Mouse (Mus musculus) neural tube, embryonic 14.5 days (tissue): ENCODE results near the gene Arhgef11. TPM values are rescaled to one million over a fixed set of nuclear protein-coding genes. Genes with fewer than 3 reads are reported as not detected.

Experiments
- ATAC-seq: fragments of 200-750 bp; cut with Nextera tagmentation; 2 replicates; pipeline ENCODE4 v1.8.0; 2017; ENCODE audit warnings: low read depth, mild to moderate bottlenecking, moderate TSS enrichment, moderate library complexity
- H3K27ac ChIP-seq: fragments of 300-500 bp; sonication (generic); 2 replicates; pipeline ENCODE4 v1.5.1; 2014; ENCODE audit warnings: low read depth, mild to moderate bottlenecking, control low read depth, low read length, moderate library complexity, mixed read lengths
- H3K27me3 ChIP-seq: fragments of 300-500 bp; sonication (generic); 2 replicates; pipeline ENCODE4 v1.6.1; 2014; ENCODE audit warnings: low read length; ENCODE audit not compliant: control insufficient read depth, insufficient read depth
- H3K36me3 ChIP-seq: fragments of 300-500 bp; sonication (generic); 2 replicates; pipeline ENCODE4 v1.6.1; 2014; ENCODE audit warnings: low read length, mixed read lengths; ENCODE audit not compliant: control insufficient read depth, insufficient read depth
- H3K4me1 ChIP-seq: fragments of 300-500 bp; sonication (generic); 2 replicates; pipeline ENCODE4 v1.6.1; 2014; ENCODE audit warnings: low read length; ENCODE audit not compliant: control insufficient read depth, insufficient read depth
- H3K4me2 ChIP-seq: fragments of 300-500 bp; sonication (generic); 2 replicates; pipeline ENCODE4 v1.6.1; 2014; ENCODE audit warnings: mild to moderate bottlenecking, low read depth, low read length, control low read depth
- H3K4me3 ChIP-seq: fragments of 300-500 bp; sonication (generic); 2 replicates; pipeline ENCODE4 v1.5.1; 2014; ENCODE audit warnings: low read depth, low read length, control low read depth, mixed read lengths
- H3K9ac ChIP-seq: fragments of 300-500 bp; sonication (generic); replicated peaks from 2 replicates; pipeline ENCODE4 v1.6.1; 2014; ENCODE audit warnings: low read depth, mild to moderate bottlenecking, control low read depth, low read length, mixed read lengths
- H3K9me3 ChIP-seq: fragments of 300-500 bp; sonication (generic); 2 replicates; pipeline ENCODE4 v1.6.1; 2016; ENCODE audit warnings: low read length; ENCODE audit not compliant: control insufficient read depth
- WGBS: fragments of 180-500 bp; shearing (Covaris S2); extraction: QIAGEN DNeasy Blood & Tissue Kit; methylation state at CpG from one replicate; pipeline ENCODE4 v1.1.7; 2014; 5-methylcytosine and 5-hydroxymethylcytosine counted together
- polyA plus RNA-seq: library from polyadenylated mRNA; unstranded; fragments of >200 nt; fragmentation: Nextera tagmentation; extraction: Ambion mirVana; gene quantifications from 2 replicates; pipeline ENCODE4 v1.2.1, GENCODE M21; 2014

The Arhgef11 gene
- polyA plus RNA-seq, 1 experiment from 2014 or later, result 28.6 TPM

DNA sequence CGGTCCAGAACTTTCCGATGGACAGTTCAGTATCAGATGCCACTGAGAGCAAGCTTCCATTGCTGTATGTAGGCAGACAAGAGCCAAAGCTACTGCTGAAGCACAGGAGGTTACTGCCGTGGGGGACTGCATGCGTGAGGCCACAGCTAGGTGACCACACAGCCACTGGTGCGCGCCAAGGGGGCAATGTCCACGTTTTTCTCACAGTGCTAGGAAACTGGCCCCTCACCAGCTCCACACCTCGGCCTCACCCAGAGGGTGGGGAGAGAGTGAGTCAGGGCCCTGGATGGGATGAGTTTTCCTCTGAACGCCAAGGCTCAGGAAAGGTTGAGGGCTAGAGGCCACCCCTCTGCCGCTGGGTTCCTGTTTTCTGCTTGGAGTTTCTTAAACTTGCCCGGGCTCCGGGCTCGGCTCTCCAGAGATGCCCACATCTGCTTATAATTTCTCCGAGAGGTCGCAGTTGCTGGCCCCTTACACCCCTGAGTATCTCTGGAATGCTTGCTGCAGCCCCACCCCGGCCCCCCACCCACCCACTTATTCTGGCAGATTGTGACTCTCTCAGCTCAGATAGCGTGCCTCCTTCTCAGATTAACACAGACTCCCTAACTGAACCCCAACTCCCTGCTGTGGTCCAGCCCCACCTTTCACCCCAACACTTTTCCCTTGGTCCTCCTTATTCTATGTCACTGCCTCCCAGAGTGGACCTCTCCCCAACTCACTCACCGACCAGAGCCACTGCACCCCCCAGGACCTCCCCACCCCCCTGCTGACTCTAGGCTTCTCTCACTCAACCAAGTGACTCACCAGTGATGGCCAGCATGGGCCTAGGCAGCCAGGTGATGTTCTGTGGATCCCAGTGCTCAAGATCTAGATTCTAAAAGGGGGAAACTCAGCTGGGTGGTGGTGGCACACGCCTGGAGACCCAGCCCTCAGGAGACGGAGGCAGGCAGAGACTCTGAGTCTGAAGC, 144.3 kb downstream of the Arhgef11 start:
- H3K36me3 ChIP-seq, result no peaks in the 10 kb centered on the region
- H3K9me3 ChIP-seq, result no peaks in the 10 kb centered on the region
- H3K4me2 ChIP-seq, result no peak overlapping the region
- H3K4me3 ChIP-seq, result no peak overlapping the region
- no peaks in the 10 kb centered on the region for H3K4me1 ChIP-seq
- WGBS, result 84% methylated on average over 20 of the region's 20 CpGs
- H3K9ac ChIP-seq, result no peak overlapping the region
- no peaks in the 10 kb centered on the region for H3K27me3 ChIP-seq
- no peak for ATAC-seq
- no peak overlapping the region for H3K27ac ChIP-seq

GRCm38 (mm10) chr3:87763202-87763601, 145.8 kb downstream of the Arhgef11 start:
- ATAC-seq, result no peak
- no peak overlapping the region for H3K4me2 ChIP-seq
- no peak overlapping the region for H3K9ac ChIP-seq
- no peak overlapping the region for H3K4me3 ChIP-seq
- no peaks in the 10 kb centered on the region for H3K4me1 ChIP-seq
- no peaks in the 10 kb centered on the region for H3K27me3 ChIP-seq
- H3K27ac ChIP-seq, result no peak overlapping the region
- H3K36me3 ChIP-seq, result no peaks in the 10 kb centered on the region
- H3K9me3 ChIP-seq, result no peaks in the 10 kb centered on the region
- WGBS, result 67% methylated on average over 4 of the region's 4 CpGs

DNA sequence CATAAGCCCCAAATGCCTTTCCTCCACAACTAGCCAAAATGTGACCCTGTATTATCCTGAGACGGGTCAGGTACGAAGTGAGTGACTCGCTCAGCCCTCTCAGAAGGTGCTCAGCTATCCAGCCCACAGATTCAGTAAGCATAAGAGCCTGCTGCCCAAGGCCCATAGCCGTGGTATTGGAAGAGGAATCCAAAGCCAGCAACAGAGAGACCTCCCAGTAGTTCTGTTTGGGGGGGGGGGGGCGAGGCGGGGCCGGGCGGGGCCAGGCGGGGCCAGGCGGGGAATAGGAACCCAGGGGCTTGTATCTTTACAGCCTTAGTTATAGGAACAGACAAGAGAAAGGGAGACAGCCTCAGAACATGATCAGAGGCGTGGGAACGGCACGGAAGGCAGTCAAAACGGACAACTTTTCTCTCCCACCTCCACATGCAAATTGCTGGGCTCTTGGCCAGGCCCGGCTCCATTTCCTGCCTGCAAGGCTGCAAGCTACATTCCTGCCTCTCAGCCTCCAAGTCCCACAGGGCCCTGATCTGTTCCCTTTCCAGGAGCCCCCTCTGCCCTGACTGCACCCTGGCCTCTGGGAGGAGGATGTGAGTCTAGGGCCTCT, 146.4 kb downstream of the Arhgef11 start:
- no peak overlapping the region for H3K4me3 ChIP-seq
- no peaks in the 10 kb centered on the region for H3K36me3 ChIP-seq
- no peak overlapping the region for H3K9ac ChIP-seq
- WGBS, result 20% methylated on average over 13 of the region's 15 CpGs
- H3K4me1 ChIP-seq, result no peaks in the 10 kb centered on the region
- H3K9me3 ChIP-seq, result no peaks in the 10 kb centered on the region
- H3K27ac ChIP-seq, result no peak overlapping the region
- no peak overlapping the region for H3K4me2 ChIP-seq
- ATAC-seq, result no peak; the same call in 1 of the 2 replicates
- no peaks in the 10 kb centered on the region for H3K27me3 ChIP-seq

DNA sequence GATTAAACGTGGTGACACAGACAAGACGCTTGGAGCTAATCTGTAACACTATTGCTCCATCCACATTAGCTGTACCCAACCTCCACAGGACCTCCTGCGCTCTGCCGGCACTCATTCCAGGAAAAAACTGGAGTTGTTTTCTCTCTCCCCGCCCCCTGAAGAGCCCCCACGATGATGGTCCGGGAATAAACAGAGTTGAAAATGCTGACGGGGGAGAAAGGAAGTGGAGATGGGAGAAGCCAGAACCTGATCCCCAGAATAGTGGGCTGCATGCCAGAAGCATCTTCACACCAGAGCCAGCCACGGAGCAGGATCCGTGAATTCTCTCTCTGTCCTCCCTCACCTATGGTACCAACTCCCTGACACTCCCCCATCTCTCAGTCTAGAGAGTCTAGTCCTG, 147.1 kb downstream of the Arhgef11 start:
- ATAC-seq, result no peak
- WGBS, result 35% methylated on average over 10 of the region's 10 CpGs
- Histone ChIP-seq H3K4me2 (no peak overlapping the region; the same call in 1 of the 2 replicates), H3K4me3 (no peak overlapping the region), H3K36me3 (no peaks in the 10 kb centered on the region), H3K27ac (no peak overlapping the region), H3K9me3 (no peaks in the 10 kb centered on the region), H3K9ac (no peak overlapping the region), H3K27me3 (no peaks in the 10 kb centered on the region), H3K4me1 (no peaks in the 10 kb centered on the region)

GRCm38 (mm10) chr3:87765091-87765490, 147.7 kb downstream of the Arhgef11 start:
- Histone ChIP-seq H3K4me3 (no peak overlapping the region), H3K27me3 (no peaks in the 10 kb centered on the region), H3K9me3 (no peaks in the 10 kb centered on the region), H3K36me3 (no peaks in the 10 kb centered on the region), H3K4me1 (no peaks in the 10 kb centered on the region), H3K9ac (no peak overlapping the region), H3K27ac (no peak overlapping the region), H3K4me2 (no peak overlapping the region)
- WGBS, result 20% methylated on average over 10 of the region's 10 CpGs
- ATAC-seq, result no peak

DNA sequence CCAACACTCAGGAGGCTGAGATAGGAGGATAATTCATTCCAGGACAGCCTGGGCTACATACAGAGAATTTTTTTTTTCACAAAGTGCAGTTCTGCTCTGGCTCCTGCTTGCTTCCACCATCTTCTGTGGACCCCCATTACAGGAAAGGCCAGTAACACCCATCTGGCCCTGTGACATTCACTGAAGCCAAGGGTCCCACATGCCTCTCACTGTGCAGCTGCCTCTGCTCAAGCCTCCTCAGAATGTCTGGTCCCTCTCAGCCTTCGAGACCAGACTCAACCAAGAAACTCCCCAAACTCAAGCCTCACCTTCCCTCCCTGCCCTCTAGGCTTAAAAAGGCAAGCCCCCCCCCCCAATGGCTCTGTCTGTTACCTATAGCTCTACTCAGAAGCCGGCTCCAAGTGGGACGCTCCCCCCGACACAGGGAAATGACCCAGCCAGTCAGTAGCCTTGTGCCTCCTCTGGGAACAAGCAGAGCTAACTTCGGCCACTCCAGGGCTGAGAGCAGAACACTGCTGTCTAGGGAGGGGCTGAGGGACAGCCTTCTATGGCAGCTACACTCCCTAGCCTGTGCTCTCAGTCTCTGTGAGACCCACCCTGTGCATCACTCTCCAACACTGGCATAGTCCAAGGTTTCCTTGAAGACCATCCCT, 148.4 kb downstream of the Arhgef11 start:
- WGBS, result 69% methylated on average over 5 of the region's 5 CpGs

GRCm38 (mm10) chr3:87766284-87766667, 148.9 kb downstream of the Arhgef11 start:
- no peak overlapping the region for H3K4me3 ChIP-seq
- H3K9me3 ChIP-seq, result no peaks in the 10 kb centered on the region
- H3K27me3 ChIP-seq, result no peaks in the 10 kb centered on the region
- no peak overlapping the region for H3K27ac ChIP-seq
- no peak for ATAC-seq
- no peaks in the 10 kb centered on the region for H3K36me3 ChIP-seq
- no peaks in the 10 kb centered on the region for H3K4me1 ChIP-seq
- 0 out of 2 replicates have a peak overlapping the region, but pooled peaks have one; percentile 12 for H3K4me2 ChIP-seq
- H3K9ac ChIP-seq, result no peak overlapping the region
- 89% methylated on average over 3 of the region's 3 CpGs for WGBS

More for the DNA sequence above, 148.4 kb downstream of the Arhgef11 start:
- ATAC-seq, result no peak
- Histone ChIP-seq H3K9ac (no peak overlapping the region), H3K4me1 (no peaks in the 10 kb centered on the region), H3K36me3 (no peaks in the 10 kb centered on the region), H3K4me3 (no peak overlapping the region), H3K9me3 (no peaks in the 10 kb centered on the region), H3K4me2 (0 out of 2 replicates have a peak overlapping the region, but pooled peaks have one; percentile 12), H3K27ac (no peak overlapping the region), H3K27me3 (no peaks in the 10 kb centered on the region)

- H3K9me3 ChIP-seq, result no peaks in the 10 kb centered on the region
- 0 out of 2 replicates have a peak overlapping the region, but pooled peaks have one; percentile 13 for H3K4me3 ChIP-seq
- H3K9ac ChIP-seq, result 0 out of 2 replicates have a peak overlapping the region, but pooled peaks have one; percentile 16
- peak overlapping the region; percentile 32; the same call in 1 of the 2 replicates for H3K4me2 ChIP-seq
- 79% methylated on average over 8 of the region's 8 CpGs for WGBS
- H3K27me3 ChIP-seq, result no peaks in the 10 kb centered on the region
- H3K4me1 ChIP-seq, result no peaks in the 10 kb centered on the region
- no peaks in the 10 kb centered on the region for H3K36me3 ChIP-seq
- no peak for ATAC-seq
- no peak overlapping the region for H3K27ac ChIP-seq
Observed at GRCm38 (mm10) chr3:87767764-87768163, 150.4 kb downstream of the Arhgef11 start.
